Mouse (Mus musculus) erythroblast, embryonic 14.5 days (primary cell): Measurements from ENCODE around the gene Nsmce1.

Source experiments
- GATA1 ChIP-seq: IDR thresholded peaks from 2 replicates; pipeline ENCODE4 v1.6.1; 2012; ENCODE audit warnings: low read length, inconsistent platforms, mixed read lengths
- TAL1 ChIP-seq: IDR thresholded peaks from 3 replicates; pipeline ENCODE4 v1.6.1; 2012; ENCODE audit warnings: low read length, inconsistent platforms, mixed read lengths

GRCm38 (mm10) chr7:125480518-125480917 is 10.9 kb downstream of the Nsmce1 start:
- no peak for TF ChIP-seq TAL1
- no peak for TF ChIP-seq GATA1
